Mouse (Mus musculus) bone marrow macrophage, adult 2 months (primary cell): ENCODE measurements around the gene Flii. TPM values are rescaled to one million over a fixed set of nuclear protein-coding genes. Genes with fewer than 3 reads are reported as not detected.

Experiments used
- H3K27ac ChIP-seq: 2 replicates; pipeline ENCODE4 v1.5.1; 2012; ENCODE audit warnings: low read depth, low read length; ENCODE audit not compliant: insufficient read depth
- H3K4me1 ChIP-seq: 2 replicates; pipeline ENCODE4 v1.6.1; 2012; ENCODE audit warnings: low read length; ENCODE audit not compliant: control insufficient read depth, insufficient read depth
- H3K4me3 ChIP-seq: 2 replicates; pipeline ENCODE4 v1.5.1; 2012; ENCODE audit warnings: mild to moderate bottlenecking, low read length, moderate library complexity; ENCODE audit not compliant: insufficient read depth
- CTCF ChIP-seq: IDR thresholded peaks from 2 replicates; pipeline ENCODE4 v1.5.1; 2012; ENCODE audit warnings: low read depth, mild to moderate bottlenecking, low read length, moderate library complexity
- POLR2A ChIP-seq: IDR thresholded peaks from 2 replicates; pipeline ENCODE4 v1.6.1; 2012; ENCODE audit warnings: mild to moderate bottlenecking, low read depth, low read length, borderline replicate concordance
- polyA plus RNA-seq: library from polyadenylated mRNA; stranded (reverse); fragments of >200 nt; gene quantifications from 2 replicates; pipeline ENCODE4 v1.2.4, GENCODE M21; 2012; ENCODE audit not compliant: missing spikeins, insufficient read depth, insufficient read length

Flii gene
- polyA plus RNA-seq, 1 experiment: 144 TPM

DNA sequence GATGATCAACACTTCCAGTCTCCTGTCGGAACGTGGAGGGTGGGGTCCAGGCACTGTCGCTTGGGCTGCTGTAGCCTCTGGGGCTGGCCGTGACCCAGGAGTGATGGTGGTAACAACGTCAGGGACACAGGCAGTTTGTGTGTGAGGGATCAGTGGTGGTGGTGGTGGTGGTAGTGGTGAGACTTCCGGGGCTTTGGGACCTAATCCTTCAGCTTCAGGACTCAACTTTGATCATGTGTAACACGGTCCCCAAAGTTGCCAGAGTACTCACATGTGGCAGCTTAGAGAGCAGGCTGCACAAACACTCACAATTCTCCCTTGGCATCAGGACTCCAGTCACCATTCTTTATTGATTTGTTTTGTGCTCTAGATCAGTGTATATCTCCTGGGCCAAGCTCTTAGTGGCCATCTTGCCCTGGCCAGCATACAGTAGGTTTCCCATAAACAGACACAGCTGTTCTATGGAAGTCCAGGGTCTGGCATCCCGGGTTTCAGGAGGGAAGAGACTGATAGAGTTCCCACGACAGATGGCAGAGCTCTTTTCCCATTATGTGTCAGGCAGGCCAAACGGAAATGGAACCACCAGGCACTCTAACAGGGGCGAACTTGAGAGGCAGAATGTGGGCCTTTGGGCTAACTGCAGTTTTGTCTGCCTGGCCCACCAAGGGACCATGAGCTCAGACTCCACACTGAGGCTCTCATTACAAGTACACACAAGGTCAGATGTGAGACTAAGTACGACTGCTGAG, 503 bp upstream of the Flii start:
- TF ChIP-seq CTCF (no peak; the same call in 1 of the 2 replicates), POLR2A (no peak)
- peak overlapping the region; percentile 98 for H3K4me3 ChIP-seq
- peak overlapping the region; percentile 48 for H3K27ac ChIP-seq
- H3K4me1 ChIP-seq: peaks cover 23% of the 10 kb centered on the region

- Histone ChIP-seq H3K4me1 (no peaks in the 10 kb centered on the region), H3K27ac (no peak overlapping the region), H3K4me3 (no peak overlapping the region)
- TF ChIP-seq POLR2A (no peak), CTCF (no peak)
These were observed 7.8 kb downstream of the Flii start for GRCm38 (mm10) chr11:60719263-60719662.

- no peak overlapping the region for H3K4me3 ChIP-seq
- TF ChIP-seq POLR2A (no peak), CTCF (no peak)
- no peak overlapping the region for H3K27ac ChIP-seq
- H3K4me1 ChIP-seq: no peaks in the 10 kb centered on the region
These were observed 11.2 kb downstream of the Flii start for GRCm38 (mm10) chr11:60715833-60716232.

DNA sequence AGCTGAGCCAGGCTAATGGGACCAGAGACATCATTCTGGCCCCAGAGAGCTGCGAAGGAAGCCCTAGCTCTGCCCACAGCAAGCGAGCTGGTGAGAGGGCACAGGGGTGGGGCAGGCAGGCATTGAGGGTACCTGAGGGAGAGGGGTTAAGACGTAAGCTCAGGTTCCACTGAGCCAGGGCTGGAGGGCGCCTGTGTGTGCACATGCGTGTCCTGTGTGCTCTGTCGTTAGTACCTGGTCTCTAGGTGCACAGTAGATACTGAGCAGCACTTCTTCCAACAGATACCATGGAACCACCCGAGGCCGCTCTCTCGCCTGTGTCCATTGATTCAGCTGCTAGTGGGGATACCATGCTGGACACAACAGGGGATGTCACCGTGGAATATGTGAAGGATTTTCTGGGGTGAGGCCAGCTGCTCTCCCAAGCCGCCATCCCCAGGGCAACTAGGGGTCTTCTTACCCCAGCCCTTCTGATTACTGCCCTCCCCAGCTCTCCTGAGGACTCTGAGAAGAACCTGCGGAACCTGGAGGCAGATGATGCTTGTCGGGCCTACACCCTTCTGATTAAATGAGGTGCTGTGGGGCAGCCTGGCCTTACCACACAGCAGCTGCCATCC, 14.3 kb downstream of the Flii start:
- TF ChIP-seq CTCF (no peak), POLR2A (no peak)
- peaks cover 6% of the 10 kb centered on the region for H3K4me1 ChIP-seq

GRCm38 (mm10) chr11:60712040-60712439, 15.0 kb downstream of the Flii start:
- no peak overlapping the region for H3K4me3 ChIP-seq
- no peak overlapping the region for H3K27ac ChIP-seq
- no peak for TF ChIP-seq POLR2A
- no peak for TF ChIP-seq CTCF
- H3K4me1 ChIP-seq: peaks cover 11% of the 10 kb centered on the region

More for the DNA sequence above, 14.3 kb downstream of the Flii start:
- Histone ChIP-seq H3K4me3 (no peak overlapping the region), H3K27ac (no peak overlapping the region)

DNA sequence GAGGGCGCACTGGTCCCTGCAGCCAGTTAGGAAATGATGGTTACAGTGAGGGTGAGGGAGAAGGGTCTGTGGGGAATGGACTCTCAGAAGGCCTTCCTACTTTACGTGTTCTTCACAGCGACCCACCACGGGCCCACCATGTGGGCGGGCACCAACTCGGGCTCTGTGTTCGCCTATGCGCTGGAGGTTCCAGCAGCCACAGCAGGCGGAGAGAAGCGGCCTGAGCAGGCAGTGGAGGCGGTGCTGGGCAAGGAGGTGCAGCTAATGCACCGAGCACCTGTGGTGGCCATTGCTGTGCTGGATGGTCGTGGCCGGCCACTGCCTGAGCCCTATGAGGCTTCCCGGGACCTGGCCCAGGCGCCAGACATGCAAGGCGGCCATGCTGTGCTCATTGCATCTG, 15.8 kb downstream of the Flii start:
- TF ChIP-seq POLR2A: no peak
- no peak for TF ChIP-seq CTCF
- peaks cover 14% of the 10 kb centered on the region for H3K4me1 ChIP-seq
- H3K27ac ChIP-seq: no peak overlapping the region
- H3K4me3 ChIP-seq: no peak overlapping the region

GRCm38 (mm10) chr11:60709481-60710465, 17.3 kb downstream of the Flii start:
- H3K4me3 ChIP-seq: no peak overlapping the region
- TF ChIP-seq POLR2A: no peak
- no peak for TF ChIP-seq CTCF
- peaks cover 14% of the 10 kb centered on the region for H3K4me1 ChIP-seq
- H3K27ac ChIP-seq: no peak overlapping the region

GRCm38 (mm10) chr11:60708631-60709030, 18.4 kb downstream of the Flii start:
- Histone ChIP-seq H3K27ac (no peak overlapping the region), H3K4me1 (peaks cover 14% of the 10 kb centered on the region), H3K4me3 (no peak overlapping the region)
- no peak for TF ChIP-seq POLR2A
- TF ChIP-seq CTCF: no peak

- Histone ChIP-seq H3K27ac (peak overlapping the region; percentile 23), H3K4me3 (no peak overlapping the region), H3K4me1 (peaks cover 19% of the 10 kb centered on the region)
- TF ChIP-seq POLR2A (no peak), CTCF (no peak)
These were observed 19.4 kb downstream of the Flii start for GRCm38 (mm10) chr11:60707672-60708071.
